Mouse (Mus musculus) intestine, embryonic 14.5 days (tissue): ENCODE results near the gene 9030025P20Rik. TPM values are rescaled to one million over a fixed set of nuclear protein-coding genes. Genes with fewer than 3 reads are reported as not detected.

Experiments
- polyA plus RNA-seq: library from polyadenylated mRNA; unstranded; fragments of >200 nt; fragmentation: Nextera tagmentation; extraction: Ambion mirVana; gene quantifications from 2 replicates; pipeline ENCODE4 v1.2.1, GENCODE M21; 2014

9030025P20Rik gene
- polyA plus RNA-seq, 1 experiment from 2014 or later, result 9.4 TPM

Other genes with a start within 250 kb of the 9030025P20Rik start
- 6.1 and 9.5 TPM in 2 replicates for gene Wdr27, start 35.3 kb upstream of the 9030025P20Rik start, polyA plus RNA-seq
- gene 1600012H06Rik, start 35.3 kb upstream of the 9030025P20Rik start, polyA plus RNA-seq, result 30.9 and 33.5 TPM in 2 replicates
- 45.1 and 48.6 TPM in 2 replicates for gene Phf10, start 17.2 kb upstream of the 9030025P20Rik start, polyA plus RNA-seq
- 1.6 TPM in 1 of 2 replicates, not detected in the other for gene Gm3417, start 322 bp downstream of the 9030025P20Rik start, polyA plus RNA-seq
- gene Gm3435, start 31.7 kb downstream of the 9030025P20Rik start, polyA plus RNA-seq, result 4.5 and 5.1 TPM in 2 replicates
- gene Ermard, start 62.7 kb downstream of the 9030025P20Rik start, polyA plus RNA-seq, result 61.9 and 75.4 TPM in 2 replicates
- gene Tcte3, start 63.0 kb downstream of the 9030025P20Rik start, polyA plus RNA-seq, result 1.1 TPM in 1 of 2 replicates, not detected in the other
- gene Gm3448, start 63.1 kb downstream of the 9030025P20Rik start, polyA plus RNA-seq, result 3.7 and 3.8 TPM in 2 replicates